Mouse (Mus musculus) spleen, adult 2 months (tissue): Measurements from ENCODE around the gene Shank2. TPM values are rescaled to one million over a fixed set of nuclear protein-coding genes. Genes with fewer than 3 reads are reported as not detected.

ENCODE experiments used
- DNase-seq, 2 experiments: peaks; one replicate each; pipeline versions ENCODE4 v3.0.0 to v3.0.0-alpha.2; 2012 to 2021; ENCODE audit warnings: low spot score in 2 of 2, low read depth in 1 of 2
- H3K27ac ChIP-seq: fragments of 200-500 bp; 2 replicates; pipeline ENCODE4 v1.5.1; 2012; ENCODE audit warnings: low read length, inconsistent platforms; ENCODE audit not compliant: insufficient read depth
- H3K27me3 ChIP-seq: fragments of 200-500 bp; 2 replicates; pipeline ENCODE4 v1.6.1; 2012; ENCODE audit warnings: mild to moderate bottlenecking, moderate library complexity, low read length, inconsistent platforms; ENCODE audit not compliant: control insufficient read depth, insufficient read depth
- H3K36me3 ChIP-seq: fragments of 200-500 bp; 2 replicates; pipeline ENCODE4 v1.6.1; 2012; ENCODE audit warnings: mild to moderate bottlenecking, low read length, inconsistent platforms; ENCODE audit not compliant: control insufficient read depth, insufficient read depth
- H3K4me1 ChIP-seq: fragments of 200-500 bp; 2 replicates; pipeline ENCODE4 v1.6.1; 2011; ENCODE audit warnings: inconsistent platforms; ENCODE audit not compliant: control insufficient read depth, insufficient read depth, insufficient read length
- H3K4me3 ChIP-seq: fragments of 200-500 bp; 2 replicates; pipeline ENCODE4 v1.5.1; 2011; ENCODE audit warnings: mild to moderate bottlenecking, inconsistent platforms; ENCODE audit not compliant: insufficient read depth, insufficient read length; ENCODE audit errors: extremely low read depth
- CTCF ChIP-seq: fragments of 200-500 bp; IDR thresholded peaks from 2 replicates; pipeline ENCODE4 v1.5.1; 2011; ENCODE audit warnings: mild to moderate bottlenecking, inconsistent platforms; ENCODE audit not compliant: insufficient read depth, insufficient read length, insufficient replicate concordance; ENCODE audit errors: extremely low read depth
- POLR2A ChIP-seq: fragments of 200-500 bp; IDR thresholded peaks from 2 replicates; pipeline ENCODE4 v1.6.1; 2011; ENCODE audit warnings: low read depth, low read length, inconsistent platforms
- WGBS: fragments of 180-500 bp; shearing (Covaris S2); methylation state at CpG from one replicate; pipeline ENCODE4 v1.1.7; 2018; 5-methylcytosine and 5-hydroxymethylcytosine counted together
- polyA plus RNA-seq: library from polyadenylated mRNA; depleted of rRNA; stranded (reverse); fragments of >200 nt; gene quantifications from 2 replicates; pipeline ENCODE4 v1.2.3, GENCODE M21; 2012

Gene Shank2
- polyA plus RNA-seq, 1 experiment, result 0.13 TPM

DNA sequence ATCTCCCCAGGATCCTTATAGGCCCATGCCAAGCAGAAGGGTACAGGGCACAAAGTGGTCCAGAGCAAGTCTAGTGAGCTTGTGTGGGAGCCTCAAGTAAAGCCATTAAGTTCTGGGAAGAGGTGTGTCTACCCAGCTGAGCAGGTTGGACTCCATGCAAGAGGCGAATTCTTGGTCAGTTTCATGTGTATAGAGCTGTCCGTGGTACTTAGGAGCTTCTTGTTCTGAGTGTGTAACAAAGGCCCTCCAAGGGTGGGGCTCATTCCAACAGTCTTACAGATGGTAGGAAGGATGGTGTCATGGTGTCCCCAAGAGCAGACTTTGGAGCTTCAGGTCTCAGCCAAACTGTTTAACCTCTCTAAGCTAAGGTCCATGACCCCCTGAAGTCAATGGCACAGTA is 158.3 kb downstream of the Shank2 start:
- H3K4me3 ChIP-seq, result no peak overlapping the region
- H3K4me1 ChIP-seq, result no peaks in the 10 kb centered on the region
- H3K36me3 ChIP-seq, result no peaks in the 10 kb centered on the region
- DNase-seq, result no peak
- no peak overlapping the region for H3K27ac ChIP-seq
- no peaks in the 10 kb centered on the region for H3K27me3 ChIP-seq
- WGBS, result 56% methylated on average over 2 of the region's 2 CpGs
- no peak for TF ChIP-seq POLR2A
- TF ChIP-seq CTCF, result no peak

- H3K27ac ChIP-seq, result no peak overlapping the region
- H3K27me3 ChIP-seq, result no peaks in the 10 kb centered on the region
- H3K4me1 ChIP-seq, result no peaks in the 10 kb centered on the region
- H3K4me3 ChIP-seq, result no peak overlapping the region
- H3K36me3 ChIP-seq, result no peaks in the 10 kb centered on the region
- no peak for DNase-seq
- 91% methylated on average over 15 of the region's 15 CpGs for WGBS
- TF ChIP-seq CTCF (no peak), POLR2A (no peak)
These were observed 159.0 kb downstream of the Shank2 start for GRCm38 (mm10) chr7:144160646-144161249.

- 70% methylated on average over 5 of the region's 5 CpGs for WGBS
- no peak for DNase-seq
- TF ChIP-seq CTCF, result no peak
- TF ChIP-seq POLR2A, result no peak
- Histone ChIP-seq H3K36me3 (no peaks in the 10 kb centered on the region), H3K27me3 (no peaks in the 10 kb centered on the region), H3K4me3 (no peak overlapping the region), H3K27ac (no peak overlapping the region), H3K4me1 (no peaks in the 10 kb centered on the region)
These were observed 168.5 kb downstream of the Shank2 start for GRCm38 (mm10) chr7:144170272-144170671.

DNA sequence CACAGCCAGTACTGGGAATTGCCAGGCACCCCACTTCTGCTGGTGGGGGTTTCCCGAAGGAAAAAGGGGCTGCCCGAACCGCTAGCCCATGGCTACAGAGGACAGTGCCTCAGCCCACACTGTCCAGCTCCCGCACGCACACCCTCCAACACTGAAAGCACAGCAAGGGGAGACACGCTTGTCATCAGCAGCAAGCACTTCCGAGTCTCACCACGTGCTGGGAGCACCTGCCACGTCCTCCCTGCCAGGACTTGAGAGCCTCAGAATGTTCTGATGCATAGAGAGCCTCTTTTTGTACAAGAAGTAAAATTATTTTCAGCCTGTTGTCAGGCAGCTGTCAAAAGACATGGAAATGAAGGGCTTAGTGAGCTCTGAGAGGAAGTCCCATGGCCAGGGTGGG is 169.0 kb downstream of the Shank2 start:
- TF ChIP-seq CTCF, result no peak
- Histone ChIP-seq H3K36me3 (no peaks in the 10 kb centered on the region), H3K27ac (no peak overlapping the region), H3K4me1 (no peaks in the 10 kb centered on the region), H3K4me3 (no peak overlapping the region), H3K27me3 (no peaks in the 10 kb centered on the region)
- DNase-seq, result no peak
- 77% methylated on average over 9 of the region's 9 CpGs for WGBS

DNA sequence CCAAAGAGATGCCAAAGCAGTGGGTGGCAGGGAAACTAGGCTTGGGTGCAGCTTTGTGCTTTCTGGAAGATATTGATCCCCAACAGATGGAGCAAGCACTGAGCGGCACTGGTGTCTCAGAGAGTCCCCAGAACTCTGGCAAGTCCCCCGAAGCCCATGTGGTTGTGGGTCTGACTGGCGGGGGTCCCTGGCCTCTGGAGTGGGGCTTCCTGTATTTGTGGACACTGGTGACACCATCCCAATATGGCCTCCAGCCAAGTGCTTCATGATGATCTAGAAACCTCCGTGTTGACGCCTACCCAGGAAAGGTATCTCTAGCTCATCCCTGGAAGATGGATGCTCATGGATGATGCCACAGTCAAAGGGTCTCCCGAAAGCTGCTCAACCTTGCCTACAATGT is 172.1 kb downstream of the Shank2 start:
- no peak overlapping the region for H3K4me3 ChIP-seq
- TF ChIP-seq POLR2A, result no peak
- no peak for TF ChIP-seq CTCF
- 90% methylated on average over 6 of the region's 6 CpGs for WGBS
- H3K27me3 ChIP-seq, result no peaks in the 10 kb centered on the region
- no peak for DNase-seq
- H3K36me3 ChIP-seq, result no peaks in the 10 kb centered on the region
- H3K27ac ChIP-seq, result no peak overlapping the region
- no peaks in the 10 kb centered on the region for H3K4me1 ChIP-seq

- Histone ChIP-seq H3K27ac (no peak overlapping the region), H3K4me1 (no peaks in the 10 kb centered on the region), H3K4me3 (no peak overlapping the region), H3K36me3 (no peaks in the 10 kb centered on the region), H3K27me3 (no peaks in the 10 kb centered on the region)
- TF ChIP-seq POLR2A, result no peak
- TF ChIP-seq CTCF, result no peak
- DNase-seq, result no peak
- 78% methylated on average over 14 of the region's 14 CpGs for WGBS
These were observed 172.6 kb downstream of the Shank2 start for GRCm38 (mm10) chr7:144174329-144174728.

DNA sequence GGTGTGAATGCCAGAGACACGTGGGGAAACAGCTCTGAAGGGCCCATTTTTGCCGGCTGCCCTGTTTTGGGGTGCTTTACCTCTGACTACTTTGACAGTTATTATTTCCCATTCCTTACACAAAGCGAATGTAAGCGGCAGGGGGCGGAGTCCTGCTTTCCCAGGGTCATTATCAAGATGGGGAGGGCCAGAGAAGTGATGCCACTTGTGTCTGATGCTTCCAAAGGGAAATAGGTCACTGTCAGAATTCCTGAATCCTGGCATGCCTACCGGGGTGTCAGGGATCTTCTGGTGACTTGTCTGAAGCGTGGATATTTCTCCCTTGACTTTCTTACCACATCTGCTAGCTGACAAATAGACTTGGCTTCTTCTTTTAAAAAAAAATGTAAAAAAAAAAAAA is 173.3 kb downstream of the Shank2 start:
- DNase-seq, result no peak
- no peak for TF ChIP-seq POLR2A
- no peak for TF ChIP-seq CTCF
- WGBS, result 32% methylated on average over 7 of the region's 7 CpGs
- Histone ChIP-seq H3K27me3 (no peaks in the 10 kb centered on the region), H3K4me3 (no peak overlapping the region), H3K27ac (no peak overlapping the region), H3K4me1 (no peaks in the 10 kb centered on the region), H3K36me3 (no peaks in the 10 kb centered on the region)
